Mouse (Mus musculus): ENCODE measurements around the gene Cyb5d1. TPM values are rescaled to one million over a fixed set of nuclear protein-coding genes. Genes with fewer than 3 reads are reported as not detected.

Cyb5d1 gene
- polyA plus RNA-seq, 1 experiment from 2014 or later: 33.3 TPM

DNA sequence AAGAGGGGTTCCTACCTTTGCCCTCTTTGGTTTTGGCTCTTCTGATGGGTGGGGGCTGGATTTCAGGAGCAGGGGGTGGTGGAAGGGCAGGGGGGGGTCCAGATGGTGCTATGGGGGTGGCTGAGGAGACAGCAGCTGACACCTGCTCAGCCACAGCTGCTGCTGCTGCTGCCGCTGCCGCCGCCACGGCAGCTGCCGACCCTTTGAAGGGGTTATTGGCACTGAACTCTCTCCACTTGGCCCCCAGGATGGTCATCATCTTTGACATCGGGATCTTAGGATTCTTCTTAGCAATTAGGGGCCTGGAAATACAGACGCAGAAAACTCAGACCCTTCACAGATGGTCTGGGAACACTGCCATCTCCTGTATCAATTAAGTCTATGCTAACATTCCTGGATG lies 33.4 kb downstream of the Cyb5d1 start:
- peaks cover 15% of the 10 kb centered on the region for H3K4me1 ChIP-seq (ENCODE audit: control insufficient read depth, insufficient read depth, low read length)
- no peaks in the 10 kb centered on the region for H3K27me3 ChIP-seq (ENCODE audit: control insufficient read depth, insufficient read depth, low read length)
- WGBS: 55% methylated on average over 7 of the region's 7 CpGs
- no peak overlapping the region for H3K4me3 ChIP-seq (ENCODE audit: low read depth, low read length)
- no peak overlapping the region for H3K4me2 ChIP-seq (ENCODE audit: low read depth, low read length)
- no peaks in the 10 kb centered on the region for H3K9me3 ChIP-seq (replicated peaks; ENCODE audit: control insufficient read depth, low read length)
- H3K27ac ChIP-seq (replicated peaks; ENCODE audit: low read depth, low read length): 0 out of 2 replicates have a peak overlapping the region, but pooled peaks have one; percentile 13
- H3K36me3 ChIP-seq (replicated peaks; ENCODE audit: control insufficient read depth, insufficient read depth, low read depth, low read length): peaks cover 39% of the 10 kb centered on the region
- H3K9ac ChIP-seq (replicated peaks; ENCODE audit: low read length): no peak overlapping the region
- ATAC-seq (replicated peaks; ENCODE audit: insufficient number of reproducible peaks, low FRiP score, low TSS enrichment, low read depth): no peak
- no peak for DNase-seq (ENCODE audit: low spot score)

DNA sequence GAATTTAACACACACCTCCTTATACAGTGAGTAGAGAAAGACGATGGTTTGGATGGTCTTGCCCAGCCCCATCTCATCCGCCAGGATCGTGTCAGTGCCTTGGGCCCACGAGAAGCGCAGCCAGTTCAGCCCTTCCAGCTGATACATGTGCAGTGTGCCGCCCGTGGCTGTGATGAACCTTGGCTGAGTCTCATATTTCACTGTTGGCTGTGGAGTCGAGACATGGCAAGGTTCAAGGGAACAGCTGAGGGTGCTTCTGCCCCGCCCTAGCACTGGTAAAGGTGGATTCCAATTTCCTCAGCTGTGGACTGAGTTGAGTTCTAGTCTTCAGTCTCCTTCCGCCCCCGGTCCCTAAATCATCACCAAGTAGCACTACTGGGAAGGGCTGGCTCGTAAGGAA lies 37.7 kb downstream of the Cyb5d1 start:
- Histone ChIP-seq H3K4me2 (ENCODE audit: low read depth, low read length) (no peak overlapping the region), H3K4me3 (ENCODE audit: low read depth, low read length) (no peak overlapping the region), H3K27me3 (ENCODE audit: control insufficient read depth, insufficient read depth, low read length) (no peaks in the 10 kb centered on the region), H3K9ac (replicated peaks; ENCODE audit: low read length) (no peak overlapping the region), H3K9me3 (replicated peaks; ENCODE audit: control insufficient read depth, low read length) (no peaks in the 10 kb centered on the region), H3K27ac (replicated peaks; ENCODE audit: low read depth, low read length) (no peak overlapping the region), H3K4me1 (ENCODE audit: control insufficient read depth, insufficient read depth, low read length) (peaks cover 2% of the 10 kb centered on the region; the same call in 1 of the 2 replicates), H3K36me3 (replicated peaks; ENCODE audit: control insufficient read depth, insufficient read depth, low read depth, low read length) (peaks cover 49% of the 10 kb centered on the region)
- DNase-seq (ENCODE audit: low spot score) (no peak), ATAC-seq (replicated peaks; ENCODE audit: insufficient number of reproducible peaks, low FRiP score, low TSS enrichment, low read depth) (no peak)
- WGBS: 87% methylated on average over 12 of the region's 12 CpGs

GRCm38 (mm10) chr11:69356544-69356943 lies 38.9 kb downstream of the Cyb5d1 start:
- no peak for ATAC-seq (replicated peaks; ENCODE audit: insufficient number of reproducible peaks, low FRiP score, low TSS enrichment, low read depth)
- no peaks in the 10 kb centered on the region for H3K4me1 ChIP-seq (ENCODE audit: control insufficient read depth, insufficient read depth, low read length)
- H3K4me2 ChIP-seq (ENCODE audit: low read depth, low read length): no peak overlapping the region
- H3K27ac ChIP-seq (replicated peaks; ENCODE audit: low read depth, low read length): no peak overlapping the region
- no peak overlapping the region for H3K9ac ChIP-seq (replicated peaks; ENCODE audit: low read length)
- peaks cover 52% of the 10 kb centered on the region for H3K36me3 ChIP-seq (replicated peaks; ENCODE audit: control insufficient read depth, insufficient read depth, low read depth, low read length)
- no peak overlapping the region for H3K4me3 ChIP-seq (ENCODE audit: low read depth, low read length)
- no peaks in the 10 kb centered on the region for H3K27me3 ChIP-seq (ENCODE audit: control insufficient read depth, insufficient read depth, low read length)
- no peak for DNase-seq (ENCODE audit: low spot score)
- no peaks in the 10 kb centered on the region for H3K9me3 ChIP-seq (replicated peaks; ENCODE audit: control insufficient read depth, low read length)
- WGBS: 94% methylated on average over 5 of the region's 5 CpGs

DNA sequence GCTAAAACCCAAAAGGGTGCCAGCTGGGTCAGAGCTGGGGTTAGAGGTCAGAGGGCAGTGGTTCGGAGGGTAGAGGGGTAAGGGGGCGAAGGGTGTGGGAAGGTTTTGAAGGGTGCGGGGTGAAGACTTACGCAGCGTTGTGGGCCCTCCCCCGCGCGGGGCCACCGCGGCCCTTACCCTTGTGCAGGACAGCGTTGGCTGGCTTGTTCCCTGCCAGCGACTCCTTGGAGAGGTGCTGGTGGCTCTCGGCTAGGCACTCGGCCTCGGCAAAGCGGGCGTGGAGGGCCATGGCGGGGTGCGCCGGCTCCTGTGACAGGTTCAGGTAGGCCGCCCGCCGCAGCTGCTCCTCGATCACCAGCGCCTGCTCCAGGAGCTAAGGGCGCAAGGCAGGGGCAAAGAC lies 49.0 kb downstream of the Cyb5d1 start:
- no peaks in the 10 kb centered on the region for H3K4me1 ChIP-seq (ENCODE audit: control insufficient read depth, insufficient read depth, low read length)
- H3K9ac ChIP-seq (replicated peaks; ENCODE audit: low read length): no peak overlapping the region
- H3K4me3 ChIP-seq (ENCODE audit: low read depth, low read length): no peak overlapping the region
- no peak for ATAC-seq (replicated peaks; ENCODE audit: insufficient number of reproducible peaks, low FRiP score, low TSS enrichment, low read depth)
- H3K36me3 ChIP-seq (replicated peaks; ENCODE audit: control insufficient read depth, insufficient read depth, low read depth, low read length): peaks cover 25% of the 10 kb centered on the region
- DNase-seq (ENCODE audit: low spot score): no peak
- no peaks in the 10 kb centered on the region for H3K9me3 ChIP-seq (replicated peaks; ENCODE audit: control insufficient read depth, low read length)
- H3K27me3 ChIP-seq (ENCODE audit: control insufficient read depth, insufficient read depth, low read length): no peaks in the 10 kb centered on the region
- 89% methylated on average over 24 of the region's 26 CpGs for WGBS
- no peak overlapping the region for H3K4me2 ChIP-seq (ENCODE audit: low read depth, low read length)
- H3K27ac ChIP-seq (replicated peaks; ENCODE audit: low read depth, low read length): no peak overlapping the region

Other genes with a start within 250 kb of the Cyb5d1 start
- 0.20 and 0.27 TPM in 2 replicates for gene Alox12b, start 238.6 kb downstream of the Cyb5d1 start, polyA plus RNA-seq (2014; fragmentation: Nextera tagmentation; extraction: Ambion mirVana)
- not detected in 2 replicates for gene Alox8, start 197.8 kb downstream of the Cyb5d1 start, polyA plus RNA-seq (2014; fragmentation: Nextera tagmentation; extraction: Ambion mirVana)
- 0.06 TPM in 1 of 2 replicates, not detected in the other for gene Gucy2e, start 158.6 kb downstream of the Cyb5d1 start, polyA plus RNA-seq (2014; fragmentation: Nextera tagmentation; extraction: Ambion mirVana)
- 16.9 and 19.3 TPM in 2 replicates for gene Cntrob, start 71.9 kb downstream of the Cyb5d1 start, polyA plus RNA-seq (2014; fragmentation: Nextera tagmentation; extraction: Ambion mirVana)
- 184 and 204 TPM in 2 replicates for gene Trappc1, start 71.7 kb downstream of the Cyb5d1 start, polyA plus RNA-seq (2014; fragmentation: Nextera tagmentation; extraction: Ambion mirVana)
- 0.85 and 2.2 TPM in 2 replicates for gene Kcnab3, start 69.4 kb downstream of the Cyb5d1 start, polyA plus RNA-seq (2014; fragmentation: Nextera tagmentation; extraction: Ambion mirVana)
- 23.7 and 25.2 TPM in 2 replicates for gene Rnf227, start 55.2 kb downstream of the Cyb5d1 start, polyA plus RNA-seq (2014; fragmentation: Nextera tagmentation; extraction: Ambion mirVana)
- gene Chd3, start 26.2 kb downstream of the Cyb5d1 start, polyA plus RNA-seq (2014; fragmentation: Nextera tagmentation; extraction: Ambion mirVana): 48.0 and 52.1 TPM in 2 replicates
- 123 and 135 TPM in 2 replicates for gene Naa38, start 144 bp downstream of the Cyb5d1 start, polyA plus RNA-seq (2014; fragmentation: Nextera tagmentation; extraction: Ambion mirVana)
- 13.6 and 18.1 TPM in 2 replicates for gene Tmem88, start 2.6 kb upstream of the Cyb5d1 start, polyA plus RNA-seq (2014; fragmentation: Nextera tagmentation; extraction: Ambion mirVana)
- 25.9 and 26.2 TPM in 2 replicates for gene Kdm6b, start 18.0 kb upstream of the Cyb5d1 start, polyA plus RNA-seq (2014; fragmentation: Nextera tagmentation; extraction: Ambion mirVana)
- gene Dnah2, start 153.5 kb upstream of the Cyb5d1 start, polyA plus RNA-seq (2014; fragmentation: Nextera tagmentation; extraction: Ambion mirVana): 1.5 and 2.1 TPM in 2 replicates
- 11.2 and 11.3 TPM in 2 replicates for gene Efnb3, start 164.6 kb upstream of the Cyb5d1 start, polyA plus RNA-seq (2014; fragmentation: Nextera tagmentation; extraction: Ambion mirVana)
- gene Wrap53, start 184.6 kb upstream of the Cyb5d1 start, polyA plus RNA-seq (2014; fragmentation: Nextera tagmentation; extraction: Ambion mirVana): 40.2 and 40.9 TPM in 2 replicates
- gene Trp53, start 184.7 kb upstream of the Cyb5d1 start, polyA plus RNA-seq (2014; fragmentation: Nextera tagmentation; extraction: Ambion mirVana): 200 and 215 TPM in 2 replicates
- 5.2 and 6.0 TPM in 2 replicates for gene Atp1b2, start 210.3 kb upstream of the Cyb5d1 start, polyA plus RNA-seq (2014; fragmentation: Nextera tagmentation; extraction: Ambion mirVana)
- gene Shbg, start 222.3 kb upstream of the Cyb5d1 start, polyA plus RNA-seq (2014; fragmentation: Nextera tagmentation; extraction: Ambion mirVana): 0.14 TPM in 1 of 2 replicates, not detected in the other
- 15.0 and 19.4 TPM in 2 replicates for gene Sat2, start 226.4 kb upstream of the Cyb5d1 start, polyA plus RNA-seq (2014; fragmentation: Nextera tagmentation; extraction: Ambion mirVana)
- gene Fxr2, start 237.4 kb upstream of the Cyb5d1 start, polyA plus RNA-seq (2014; fragmentation: Nextera tagmentation; extraction: Ambion mirVana): 24.3 and 30.9 TPM in 2 replicates